Mouse (Mus musculus) cortical plate, adult 2 months (tissue): ENCODE results near the gene Pdgfd.

Source experiments
- CTCF ChIP-seq: fragments of 200-500 bp; IDR thresholded peaks from 2 replicates; pipeline ENCODE4 v1.5.1; 2011; ENCODE audit warnings: mild to moderate bottlenecking, control low read depth, low read length; ENCODE audit not compliant: insufficient read depth; ENCODE audit errors: extremely low read depth
- POLR2A ChIP-seq: fragments of 200-500 bp; IDR thresholded peaks from 2 replicates; pipeline ENCODE4 v1.6.1; 2011; ENCODE audit warnings: mild to moderate bottlenecking, low read length, control low read depth; ENCODE audit not compliant: insufficient read depth; ENCODE audit errors: extremely low read depth

GRCm38 (mm10) chr9:6298547-6298946 is 130.2 kb downstream of the Pdgfd start:
- TF ChIP-seq POLR2A: no peak
- TF ChIP-seq CTCF: no peak
